Mouse (Mus musculus) hindbrain, embryonic 12.5 days (tissue): ENCODE measurements around the gene AW011738. TPM values are rescaled to one million over a fixed set of nuclear protein-coding genes. Genes with fewer than 3 reads are reported as not detected.

ENCODE experiments used
- ATAC-seq: fragments of 200-750 bp; cut with Nextera tagmentation; 2 replicates; pipeline ENCODE4 v1.8.0; 2017; ENCODE audit warnings: moderate TSS enrichment; ENCODE audit not compliant: low FRiP score
- H3K27ac ChIP-seq: fragments of 300-500 bp; sonication (generic); 2 replicates; pipeline ENCODE4 v1.5.1; 2016; ENCODE audit warnings: mild to moderate bottlenecking
- H3K27me3 ChIP-seq: fragments of 300-500 bp; sonication (generic); 2 replicates; pipeline ENCODE4 v1.6.1; 2016; ENCODE audit warnings: mild to moderate bottlenecking
- H3K36me3 ChIP-seq: fragments of 300-500 bp; sonication (generic); 2 replicates; pipeline ENCODE4 v1.6.1; 2016; ENCODE audit warnings: mild to moderate bottlenecking
- H3K4me1 ChIP-seq: fragments of 300-500 bp; sonication (generic); 2 replicates; pipeline ENCODE4 v1.6.1; 2016
- H3K4me2 ChIP-seq: fragments of 300-500 bp; sonication (generic); replicated peaks from 2 replicates; pipeline ENCODE4 v1.6.1; 2016; ENCODE audit warnings: mild to moderate bottlenecking
- H3K4me3 ChIP-seq: fragments of 300-500 bp; sonication (generic); 2 replicates; pipeline ENCODE4 v1.5.1; 2016; ENCODE audit warnings: mild to moderate bottlenecking
- H3K9ac ChIP-seq: fragments of 300-500 bp; sonication (generic); 2 replicates; pipeline ENCODE4 v1.6.1; 2016; ENCODE audit warnings: mild to moderate bottlenecking, moderate library complexity
- H3K9me3 ChIP-seq: fragments of 300-500 bp; sonication (generic); replicated peaks from 2 replicates; pipeline ENCODE4 v1.6.1; 2016; ENCODE audit warnings: mild to moderate bottlenecking
- WGBS: fragments of 180-500 bp; shearing (Covaris S2); methylation state at CpG from one replicate; pipeline ENCODE4 v1.1.7; 2016; 5-methylcytosine and 5-hydroxymethylcytosine counted together
- microRNA-seq: library from miRNA; unstranded; fragments of <30 nt; microRNA quantifications from one replicate; pipeline ENCODE4, GENCODE M21; 2017
- polyA plus RNA-seq: library from polyadenylated mRNA; unstranded; fragments of >200 nt; fragmentation: Nextera tagmentation; extraction: Ambion mirVana; gene quantifications from 2 replicates; pipeline ENCODE4 v1.2.1, GENCODE M21; 2016

Gene AW011738
- polyA plus RNA-seq, 1 experiment from 2014 or later = 7.6 TPM

DNA sequence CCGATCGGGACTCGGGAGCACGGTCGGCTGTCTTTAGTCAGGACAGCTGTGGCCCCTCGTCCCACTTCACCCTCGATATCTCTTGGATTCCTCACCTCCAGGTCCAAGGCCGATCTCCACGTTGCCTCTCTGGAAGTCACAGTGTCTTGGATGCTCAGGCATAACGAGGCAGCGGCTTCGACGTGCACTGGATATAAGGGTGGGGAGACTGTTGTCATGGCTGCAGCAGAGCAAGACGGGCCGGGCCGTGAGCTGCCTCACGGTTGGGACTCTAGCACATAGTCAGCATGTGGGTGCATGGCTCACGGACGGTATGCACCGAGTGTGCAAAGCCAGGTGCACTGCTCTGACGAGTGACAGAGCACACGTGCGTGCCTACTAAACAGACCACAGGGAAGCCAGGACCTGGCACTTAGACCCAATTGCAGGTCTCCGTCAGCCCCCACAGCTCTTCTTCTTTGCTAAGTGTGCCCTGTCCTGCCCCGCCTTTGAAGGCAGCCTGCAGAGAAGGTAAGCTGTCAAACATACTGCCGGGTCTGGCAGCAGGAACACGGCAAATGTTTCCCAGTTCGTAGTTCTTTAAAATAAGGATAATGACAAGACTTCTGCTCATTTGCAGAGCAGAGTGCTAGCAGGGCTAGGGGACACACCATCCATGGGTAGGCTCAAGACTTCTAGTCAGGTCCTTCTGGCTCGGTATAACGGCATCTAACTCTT lies 51.4 kb downstream of the AW011738 start:
- Histone ChIP-seq H3K9ac (no peak overlapping the region), H3K36me3 (0 out of 2 replicates have a peak, but pooled peaks cover under 1% of the 10 kb centered on the region), H3K4me3 (peak overlapping the region; percentile 18), H3K4me1 (peaks cover 26% of the 10 kb centered on the region), H3K4me2 (peak overlapping the region; percentile 41), H3K9me3 (no peaks in the 10 kb centered on the region), H3K27me3 (peaks cover 29% of the 10 kb centered on the region), H3K27ac (0 out of 2 replicates have a peak overlapping the region, but pooled peaks have one; percentile 4)
- 4% methylated on average over 27 of the region's 30 CpGs for WGBS
- peak; percentile 62 for ATAC-seq

Small RNA genes lying within 50 kb of the gene (microRNA-seq; reads per million reads assigned to microRNA genes)
- 5.4 reads per million, percentile 14 among the genes with 10 or more reads in this experiment for gene Mir7658

Other genes starting within 250 kb of the AW011738 start
- gene C1qtnf12, start 241.0 kb upstream of the AW011738 start, polyA plus RNA-seq = 17.2 and 25.7 TPM in 2 replicates
- 19.5 and 20.4 TPM in 2 replicates for gene B3galt6, start 210.7 kb upstream of the AW011738 start, polyA plus RNA-seq
- gene Sdf4, start 210.4 kb upstream of the AW011738 start, polyA plus RNA-seq = 129 and 130 TPM in 2 replicates
- gene Tnfrsf4, start 189.5 kb upstream of the AW011738 start, polyA plus RNA-seq = 0.29 and 0.76 TPM in 2 replicates
- 1.8 and 2.6 TPM in 2 replicates for gene Tnfrsf18, start 177.1 kb upstream of the AW011738 start, polyA plus RNA-seq
- gene Ttll10, start 143.9 kb upstream of the AW011738 start, polyA plus RNA-seq = 0.14 and 0.32 TPM in 2 replicates
- 49.6 and 50.8 TPM in 2 replicates for gene 9430015G10Rik, start 93.3 kb upstream of the AW011738 start, polyA plus RNA-seq
- gene Rnf223, start 72.8 kb upstream of the AW011738 start, polyA plus RNA-seq = 0.56 and 0.76 TPM in 2 replicates
- 161 and 178 TPM in 2 replicates for gene Agrn, start 5.8 kb upstream of the AW011738 start, polyA plus RNA-seq
- 1.2 and 1.3 TPM in 2 replicates for gene Isg15, start 2.5 kb upstream of the AW011738 start, polyA plus RNA-seq
- 2.3 and 2.6 TPM in 2 replicates for gene Perm1, start 12.6 kb downstream of the AW011738 start, polyA plus RNA-seq
- gene Plekhn1, start 31.6 kb downstream of the AW011738 start, polyA plus RNA-seq = 29.0 and 30.5 TPM in 2 replicates
- 71.1 and 76.7 TPM in 2 replicates for gene Noc2l, start 32.7 kb downstream of the AW011738 start, polyA plus RNA-seq
- 3.0 and 3.9 TPM in 2 replicates for gene Samd11, start 52.4 kb downstream of the AW011738 start, polyA plus RNA-seq
- gene Vmn2r-ps159, start 127.8 kb downstream of the AW011738 start, polyA plus RNA-seq = not detected in 2 replicates